23 mouse cellular contexts compared by ENCODE assay signal in the genomic region with DNA sequence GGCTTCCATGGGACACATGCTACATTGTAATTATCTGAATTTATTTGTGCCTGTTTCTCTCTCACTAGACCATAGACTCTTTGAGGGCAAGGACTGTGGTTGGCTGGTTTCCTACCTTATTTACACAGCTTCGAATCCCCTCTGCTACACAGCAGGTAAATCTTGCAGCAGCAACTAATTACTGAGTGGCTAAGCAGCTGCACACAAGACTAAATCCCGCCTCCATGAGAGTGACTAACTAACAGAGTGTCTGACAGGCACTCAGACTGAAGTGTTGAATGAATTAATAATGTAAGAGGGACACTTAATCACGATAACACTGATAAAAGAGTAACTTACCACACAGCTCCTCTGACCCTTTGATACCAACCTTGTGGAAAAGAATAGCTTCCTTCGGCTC.
DNase-seq lines count a peak whose midpoint lies in the region; ATAC-seq and TF ChIP-seq lines count a peak whose summit lies in the region.
"Had no signal": no experiment of that assay in that cellular context is flagged by ENCODE, and none has a peak within 500 bp of the region (broad histone marks: within the 10 kb centered on the region; RNA-seq: fewer than 3 reads in every experiment).

No protein-coding gene starts in this region.

- H3K4me1 ChIP-seq in midbrain, embryonic 11.5 days (ENCODE audit: control insufficient read depth, insufficient read depth, low read length): peaks cover 5% of the 10 kb centered on the region; the same call in 1 of the 2 replicates
- H3K4me1 ChIP-seq in midbrain, embryonic 10.5 days: peaks cover 30% of the 10 kb centered on the region
- H3K4me1 ChIP-seq in neural tube, embryonic 13.5 days (replicated peaks): peaks cover 28% of the 10 kb centered on the region
- H3K4me1 ChIP-seq in midbrain, embryonic 16.5 days (ENCODE audit: control insufficient read depth, insufficient read depth, low read length): peaks cover 3% of the 10 kb centered on the region; the same call in 1 of the 2 replicates

- no peak for ATAC-seq in midbrain, embryonic 11.5 days (ENCODE audit: low FRiP score)
- ATAC-seq in neural tube, embryonic 13.5 days (ENCODE audit: low read depth): no peak
- ATAC-seq in midbrain, embryonic 16.5 days: 0 out of 2 replicates have a peak, but pooled peaks have one; percentile 21
- ATAC-seq: activated CD4-positive, CD25-positive, alpha-beta regulatory T cell, adult 4 months; CD4-positive, CD25-positive, alpha-beta regulatory T cell, adult 4 months; forebrain, embryonic 13.5 days had no signal

- no peaks in the 10 kb centered on the region for H3K36me3 ChIP-seq in midbrain, embryonic 11.5 days (ENCODE audit: control insufficient read depth, insufficient read depth, low read length)
- no peaks in the 10 kb centered on the region for H3K36me3 ChIP-seq in midbrain, embryonic 10.5 days
- H3K36me3 ChIP-seq in neural tube, embryonic 13.5 days: no peaks in the 10 kb centered on the region
- no peaks in the 10 kb centered on the region for H3K36me3 ChIP-seq in midbrain, embryonic 16.5 days (ENCODE audit: control insufficient read depth, insufficient read depth, low read length)
- H3K36me3 ChIP-seq: forebrain, embryonic 10.5 days; heart, embryonic 12.5 days; heart, embryonic 15.5 days; hindbrain, embryonic 15.5 days had no signal

- no peak for TF ChIP-seq CTCF in brain, embryonic 14.5 days (IDR thresholded peaks at IDR 0.05; ENCODE audit: borderline replicate concordance, extremely low read depth, insufficient read depth, insufficient read length)

- H3K9ac ChIP-seq in midbrain, embryonic 11.5 days (ENCODE audit: low read length): no peak overlapping the region
- no peak overlapping the region for H3K9ac ChIP-seq in neural tube, embryonic 13.5 days
- no peak overlapping the region for H3K9ac ChIP-seq in midbrain, embryonic 16.5 days (ENCODE audit: low read depth, low read length)
- H3K9ac ChIP-seq: forebrain, embryonic 13.5 days; heart, embryonic 12.5 days; heart, embryonic 15.5 days; hindbrain, embryonic 15.5 days had no signal

- no peaks in the 10 kb centered on the region for H3K27me3 ChIP-seq in midbrain, embryonic 11.5 days (ENCODE audit: control insufficient read depth, insufficient read depth, low read length)
- peaks cover 8% of the 10 kb centered on the region; the same call in 1 of the 2 replicates for H3K27me3 ChIP-seq in midbrain, embryonic 10.5 days (ENCODE audit: low read depth, poor library complexity, severe bottlenecking)
- no peaks in the 10 kb centered on the region for H3K27me3 ChIP-seq in neural tube, embryonic 13.5 days
- H3K27me3 ChIP-seq in midbrain, embryonic 16.5 days (ENCODE audit: control insufficient read depth, insufficient read depth, low read depth, low read length): no peaks in the 10 kb centered on the region
- H3K27me3 ChIP-seq: forebrain, embryonic 13.5 days; heart, embryonic 12.5 days; hindbrain, embryonic 15.5 days had no signal

- H3K27ac ChIP-seq in midbrain, embryonic 11.5 days (ENCODE audit: low read depth, low read length): no peak overlapping the region
- no peak overlapping the region for H3K27ac ChIP-seq in midbrain, embryonic 10.5 days (replicated peaks)
- 0 out of 2 replicates have a peak overlapping the region, but pooled peaks have one; percentile 23 for H3K27ac ChIP-seq in neural tube, embryonic 13.5 days (replicated peaks)
- no peak overlapping the region for H3K27ac ChIP-seq in midbrain, embryonic 16.5 days (ENCODE audit: low read length)
- H3K27ac ChIP-seq: forebrain, embryonic 10.5 days; forebrain, embryonic 13.5 days; heart, embryonic 15.5 days; hindbrain, embryonic 15.5 days had no signal

- WGBS in midbrain, embryonic 11.5 days: 34% methylated on average over 4 of the region's 4 CpGs
- 49% methylated on average over 4 of the region's 4 CpGs for WGBS in midbrain, embryonic 10.5 days
- WGBS in neural tube, embryonic 13.5 days: 22% methylated on average over 4 of the region's 4 CpGs
- 11% methylated on average over 4 of the region's 4 CpGs for WGBS in midbrain, embryonic 16.5 days

- peak; percentile 80 for DNase-seq in midbrain, embryonic 11.5 days (ENCODE audit: low spot score, missing footprints)
- no peak for DNase-seq in midbrain, embryonic 10.5 days (ENCODE audit: low spot score)
- no peak for DNase-seq in neural tube, embryonic 10.5 days (ENCODE audit: extremely low spot score, low spot score)
- DNase-seq in brain, embryonic 14.5 days (ENCODE audit: low read depth): peak; percentile 58
- no peak for DNase-seq in testis, postnatal 10 days (ENCODE audit: low spot score)
- DNase-seq: adrenal gland, adult 8-10 months; adrenal gland, postnatal 25 days; cerebellum, adult 18-20 months; cerebellum, adult 9-10 months; cerebellum, postnatal 14 days; gastrocnemius, postnatal 25 days; heart, adult 18-20 months; heart, postnatal 10 days; heart, postnatal 36 days had no signal

- no peak overlapping the region for H3K4me3 ChIP-seq in midbrain, embryonic 11.5 days (ENCODE audit: low read depth, low read length)
- H3K4me3 ChIP-seq in midbrain, embryonic 10.5 days: no peak overlapping the region
- H3K4me3 ChIP-seq in neural tube, embryonic 13.5 days: no peak overlapping the region
- no peak overlapping the region for H3K4me3 ChIP-seq in midbrain, embryonic 16.5 days (ENCODE audit: low read depth, low read length)
- H3K4me3 ChIP-seq: forebrain, embryonic 10.5 days; forebrain, embryonic 13.5 days; heart, embryonic 12.5 days; heart, embryonic 15.5 days; hindbrain, embryonic 15.5 days had no signal

- TF ChIP-seq POLR2A in brain, embryonic 14.5 days (IDR thresholded peaks at IDR 0.05; ENCODE audit: borderline replicate concordance, extremely low read depth, insufficient read depth, insufficient read length, poor library complexity, severe bottlenecking): no peak

- H3K9me3 ChIP-seq in midbrain, embryonic 11.5 days (ENCODE audit: control insufficient read depth, low read length): no peaks in the 10 kb centered on the region
- no peaks in the 10 kb centered on the region for H3K9me3 ChIP-seq in midbrain, embryonic 10.5 days (replicated peaks)
- H3K9me3 ChIP-seq in neural tube, embryonic 13.5 days: no peaks in the 10 kb centered on the region
- no peaks in the 10 kb centered on the region for H3K9me3 ChIP-seq in midbrain, embryonic 16.5 days (replicated peaks; ENCODE audit: control insufficient read depth, low read length, poor library complexity, severe bottlenecking)
- H3K9me3 ChIP-seq: forebrain, embryonic 10.5 days; forebrain, embryonic 13.5 days; heart, embryonic 12.5 days; heart, embryonic 15.5 days; hindbrain, embryonic 15.5 days had no signal

- H3K4me2 ChIP-seq in midbrain, embryonic 11.5 days: no peak overlapping the region
- H3K4me2 ChIP-seq in neural tube, embryonic 13.5 days: no peak overlapping the region
- H3K4me2 ChIP-seq in midbrain, embryonic 16.5 days (ENCODE audit: low read length): no peak overlapping the region
- H3K4me2 ChIP-seq: forebrain, embryonic 13.5 days; heart, embryonic 12.5 days; heart, embryonic 15.5 days; hindbrain, embryonic 15.5 days had no signal

Comparison
In these comparisons a context has a peak if more than half of its experiments do, and no peak if none do; other contexts are left out.
1. DNase-seq: peak in midbrain, embryonic 11.5 days (single experiment) and brain, embryonic 14.5 days (single experiment); none in midbrain, embryonic 10.5 days (single experiment), neural tube, embryonic 10.5 days (single experiment) and testis, postnatal 10 days (single experiment).